Mouse (Mus musculus) embryonic facial prominence, embryonic 11.5 days (tissue): ENCODE results near the gene Aamp. TPM values are rescaled to one million over a fixed set of nuclear protein-coding genes. Genes with fewer than 3 reads are reported as not detected.

Experiments
- ATAC-seq: fragments of 200-750 bp; cut with Nextera tagmentation; replicated peaks from 2 replicates; pipeline ENCODE4 v1.8.0; 2017; ENCODE audit warnings: low read depth; ENCODE audit not compliant: insufficient number of reproducible peaks, low FRiP score, low TSS enrichment
- DNase-seq: peaks from one replicate; pipeline ENCODE4 v3.0.0-alpha.2; 2015; ENCODE audit warnings: low spot score
- H3K27ac ChIP-seq: fragments of 300-500 bp; sonication (generic); replicated peaks from 2 replicates; pipeline ENCODE4 v1.5.1; 2014; ENCODE audit warnings: mild to moderate bottlenecking, low read depth, low read length, control low read depth
- H3K27me3 ChIP-seq: fragments of 300-500 bp; sonication (generic); 2 replicates; pipeline ENCODE4 v1.6.1; 2014; ENCODE audit warnings: mild to moderate bottlenecking, low read length, moderate library complexity, mixed read lengths; ENCODE audit not compliant: control insufficient read depth, insufficient read depth
- H3K36me3 ChIP-seq: fragments of 300-500 bp; sonication (generic); replicated peaks from 2 replicates; pipeline ENCODE4 v1.6.1; 2014; ENCODE audit warnings: low read depth, mild to moderate bottlenecking, low read length, moderate library complexity, mixed read lengths; ENCODE audit not compliant: control insufficient read depth, insufficient read depth
- H3K4me1 ChIP-seq: fragments of 300-500 bp; sonication (generic); 2 replicates; pipeline ENCODE4 v1.6.1; 2014; ENCODE audit warnings: low read length, mixed read lengths; ENCODE audit not compliant: control insufficient read depth, insufficient read depth
- H3K4me2 ChIP-seq: fragments of 300-500 bp; sonication (generic); 2 replicates; pipeline ENCODE4 v1.6.1; 2014; ENCODE audit warnings: low read depth, mild to moderate bottlenecking, control low read depth, low read length, moderate library complexity
- H3K4me3 ChIP-seq: fragments of 300-500 bp; sonication (generic); 2 replicates; pipeline ENCODE4 v1.5.1; 2014; ENCODE audit warnings: low read depth, low read length, control low read depth
- H3K9ac ChIP-seq: fragments of 300-500 bp; sonication (generic); replicated peaks from 2 replicates; pipeline ENCODE4 v1.6.1; 2014; ENCODE audit warnings: mild to moderate bottlenecking, control low read depth, low read length
- H3K9me3 ChIP-seq: fragments of 300-500 bp; sonication (generic); replicated peaks from 2 replicates; pipeline ENCODE4 v1.6.1; 2016; ENCODE audit warnings: mild to moderate bottlenecking, low read length, inconsistent platforms, mixed read lengths; ENCODE audit not compliant: control insufficient read depth
- WGBS: fragments of 180-500 bp; shearing (Covaris S2); extraction: QIAGEN DNeasy Blood & Tissue Kit; methylation state at CpG from one replicate; pipeline ENCODE4 v1.1.7; 2014; 5-methylcytosine and 5-hydroxymethylcytosine counted together
- polyA plus RNA-seq: library from polyadenylated mRNA; unstranded; fragments of >200 nt; fragmentation: Nextera tagmentation; extraction: Ambion mirVana; gene quantifications from 2 replicates; pipeline ENCODE4 v1.2.1, GENCODE M21; 2014

Aamp gene
- polyA plus RNA-seq, 1 experiment from 2014 or later, result 179 TPM

DNA sequence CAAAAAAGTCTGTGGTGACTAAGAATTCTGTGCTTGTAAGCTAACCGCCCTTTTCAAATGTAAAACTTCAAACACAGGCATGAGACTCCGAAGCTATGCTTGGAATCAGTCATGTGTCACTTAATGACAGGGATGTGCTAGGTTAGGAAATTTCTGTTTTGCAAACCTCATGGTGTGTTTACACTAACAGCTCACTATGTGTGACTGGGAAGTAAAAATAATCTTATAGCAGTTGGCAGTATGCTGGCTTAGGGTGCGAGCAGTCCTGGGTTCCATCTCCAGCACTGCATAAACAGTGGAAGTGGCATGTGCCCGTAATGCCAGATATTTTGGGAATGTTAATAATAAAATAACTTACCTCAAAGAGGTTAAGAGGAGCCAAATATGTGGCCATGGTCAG lies 20.4 kb upstream of the Aamp start:
- Histone ChIP-seq H3K4me3 (no peak overlapping the region), H3K27me3 (no peaks in the 10 kb centered on the region; the same call in 1 of the 2 replicates), H3K9me3 (no peaks in the 10 kb centered on the region), H3K9ac (no peak overlapping the region), H3K36me3 (no peaks in the 10 kb centered on the region), H3K4me2 (no peak overlapping the region), H3K4me1 (no peaks in the 10 kb centered on the region), H3K27ac (no peak overlapping the region)
- DNase-seq (no peak), ATAC-seq (no peak)
- WGBS, result 70% methylated on average over 4 of the region's 4 CpGs

DNA sequence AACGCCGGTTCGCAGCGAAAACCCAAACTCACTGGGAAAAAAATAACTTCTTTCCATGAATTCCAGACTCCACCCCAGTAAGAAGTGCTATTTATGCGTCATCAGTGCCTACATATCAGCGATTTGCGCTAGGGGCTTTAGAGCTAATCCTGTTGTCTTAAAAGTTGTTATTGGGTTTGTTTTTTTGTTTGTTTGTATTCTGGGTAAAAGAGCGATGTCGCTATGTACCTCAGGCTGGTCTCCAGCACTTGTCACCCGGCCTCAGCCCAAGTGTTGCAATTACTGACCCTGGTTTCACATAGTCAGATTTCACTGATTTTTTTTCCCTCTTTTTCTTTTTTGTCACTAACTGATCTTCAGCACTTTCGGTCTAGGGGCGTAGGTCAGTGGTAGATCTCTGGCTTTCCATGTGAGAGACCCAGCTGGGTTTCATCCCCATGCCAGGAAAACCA lies 19.8 kb upstream of the Aamp start:
- Histone ChIP-seq H3K36me3 (no peaks in the 10 kb centered on the region), H3K4me1 (no peaks in the 10 kb centered on the region), H3K9me3 (no peaks in the 10 kb centered on the region), H3K9ac (peak overlapping the region; percentile 68), H3K4me3 (peak overlapping the region; percentile 55), H3K4me2 (peak overlapping the region; percentile 87), H3K27me3 (no peaks in the 10 kb centered on the region; the same call in 1 of the 2 replicates), H3K27ac (no peak overlapping the region)
- WGBS, result 6% methylated on average over 12 of the region's 12 CpGs
- ATAC-seq, result no peak
- no peak for DNase-seq

DNA sequence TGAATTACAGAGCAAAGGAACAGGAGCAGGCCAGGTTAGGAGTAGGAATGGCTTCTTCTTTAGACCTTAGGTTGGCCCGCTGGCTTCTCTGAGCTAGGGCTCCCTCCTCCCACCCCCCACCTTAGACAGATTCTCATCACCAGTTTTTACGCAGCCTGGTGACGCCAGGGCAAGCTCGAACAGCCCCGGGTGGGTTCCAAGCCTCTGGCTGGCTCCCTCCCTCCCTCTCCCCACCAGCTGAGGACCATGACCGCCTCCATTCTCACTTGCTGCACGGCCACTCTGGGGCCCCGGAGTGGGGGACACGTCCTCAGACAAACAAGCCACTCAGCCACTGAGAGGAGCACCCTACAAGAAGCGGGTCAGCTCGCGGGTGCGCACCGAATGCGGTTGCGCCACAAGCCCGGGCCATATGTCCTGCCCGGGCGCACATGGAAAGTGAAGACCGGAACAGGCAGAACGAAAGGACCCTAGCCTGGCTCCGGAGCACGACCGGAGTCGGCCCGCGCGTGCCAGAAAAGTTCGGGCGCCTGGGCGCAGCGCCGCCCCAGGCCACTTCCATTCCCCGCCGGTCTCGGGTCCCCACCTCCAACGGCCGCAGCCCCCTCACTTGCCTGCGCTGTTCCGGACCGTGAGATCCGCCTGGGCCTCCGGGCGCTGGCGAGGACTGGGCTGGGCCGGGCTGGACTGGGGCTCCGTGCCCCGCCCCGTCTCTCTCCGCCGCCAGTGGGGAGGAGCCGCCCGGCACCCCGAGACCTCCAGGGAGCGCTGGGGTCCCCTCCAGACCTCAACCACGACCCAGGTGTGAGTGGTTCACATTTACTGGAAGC lies 19.2 kb upstream of the Aamp start:
- Histone ChIP-seq H3K36me3 (no peaks in the 10 kb centered on the region), H3K4me1 (no peaks in the 10 kb centered on the region), H3K27ac (no peak overlapping the region), H3K9ac (peak overlapping the region; percentile 68), H3K4me2 (peak overlapping the region; percentile 87), H3K9me3 (no peaks in the 10 kb centered on the region), H3K4me3 (peak overlapping the region; percentile 55), H3K27me3 (no peaks in the 10 kb centered on the region; the same call in 1 of the 2 replicates)
- DNase-seq (peak; percentile 59), ATAC-seq (peak; percentile 69)
- WGBS, result under 1% methylated on average over 54 of the region's 56 CpGs

- H3K4me1 ChIP-seq, result no peaks in the 10 kb centered on the region
- H3K27me3 ChIP-seq, result no peaks in the 10 kb centered on the region; the same call in 1 of the 2 replicates
- H3K9me3 ChIP-seq, result no peaks in the 10 kb centered on the region
- H3K4me3 ChIP-seq, result no peak overlapping the region
- no peak overlapping the region for H3K4me2 ChIP-seq
- H3K27ac ChIP-seq, result no peak overlapping the region
- no peak overlapping the region for H3K9ac ChIP-seq
- DNase-seq (no peak), ATAC-seq (no peak)
- 75% methylated on average over 2 of the region's 2 CpGs for WGBS
- H3K36me3 ChIP-seq, result no peaks in the 10 kb centered on the region
Observed at GRCm38 (mm10) chr1:74302835-74303234, 18.3 kb upstream of the Aamp start.

DNA sequence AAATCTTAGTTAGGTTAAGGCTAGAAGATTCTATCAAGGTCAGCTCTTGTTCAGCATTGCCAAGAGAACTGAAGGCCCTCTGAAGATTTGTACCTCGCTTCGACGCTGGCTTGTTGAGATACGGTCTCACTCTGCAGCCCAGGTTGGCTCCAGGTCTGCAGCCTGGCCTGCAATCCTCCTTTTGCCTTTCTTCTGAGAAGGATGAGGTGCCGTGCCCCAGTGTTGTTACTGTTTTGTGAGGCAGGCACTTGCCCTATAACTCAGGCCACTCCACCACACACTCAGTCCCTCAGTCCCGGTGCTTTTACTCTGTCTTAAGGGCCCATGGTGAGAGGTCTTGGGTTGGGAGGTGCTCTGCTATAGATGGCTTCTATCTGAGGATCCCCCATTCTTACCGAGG lies 17.7 kb upstream of the Aamp start:
- H3K27ac ChIP-seq, result no peak overlapping the region
- no peaks in the 10 kb centered on the region for H3K4me1 ChIP-seq
- no peaks in the 10 kb centered on the region; the same call in 1 of the 2 replicates for H3K27me3 ChIP-seq
- H3K9ac ChIP-seq, result no peak overlapping the region
- DNase-seq, result no peak
- no peaks in the 10 kb centered on the region for H3K36me3 ChIP-seq
- H3K9me3 ChIP-seq, result no peaks in the 10 kb centered on the region
- 90% methylated on average over 7 of the region's 7 CpGs for WGBS
- no peak overlapping the region for H3K4me2 ChIP-seq
- H3K4me3 ChIP-seq, result no peak overlapping the region
- ATAC-seq, result no peak

DNA sequence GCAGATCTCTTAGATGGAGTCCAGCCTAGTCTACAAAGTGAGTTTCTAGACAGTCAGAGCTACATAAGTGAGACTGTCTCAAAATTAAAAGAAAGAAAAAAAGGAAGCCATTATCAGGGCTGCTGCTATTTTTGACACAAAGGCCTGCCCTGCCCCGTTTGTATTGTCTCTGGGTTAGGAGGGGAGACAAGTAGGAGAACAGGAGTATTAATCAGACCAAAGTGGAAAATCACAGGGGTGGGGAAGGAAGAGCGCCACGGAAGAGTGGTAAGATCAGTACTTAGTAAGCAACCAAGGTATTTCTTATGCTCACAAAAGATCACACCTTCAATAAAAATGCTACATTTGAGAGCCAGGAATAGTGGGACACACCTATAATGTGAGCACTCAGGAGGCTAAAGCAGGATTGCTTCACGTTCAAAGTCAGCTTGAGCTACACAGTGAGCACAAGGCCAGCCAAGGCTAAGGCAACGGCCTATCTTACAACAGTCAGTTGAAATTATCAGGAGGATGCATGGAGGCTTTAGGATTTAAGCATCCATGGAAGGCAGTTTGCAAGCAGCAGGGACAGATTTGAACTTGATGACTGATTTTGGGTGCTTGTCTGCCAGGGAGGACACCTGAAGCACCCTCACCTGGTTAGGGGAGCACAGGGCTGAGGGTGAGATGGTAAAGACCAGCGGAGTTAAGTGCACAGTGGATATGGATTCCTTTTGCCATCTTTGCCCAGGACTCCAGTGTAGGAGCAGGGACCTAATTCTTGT lies 16.0 kb upstream of the Aamp start:
- 83% methylated on average over 6 of the region's 6 CpGs for WGBS
- Histone ChIP-seq H3K4me1 (peaks cover 10% of the 10 kb centered on the region), H3K27ac (no peak overlapping the region), H3K9ac (no peak overlapping the region), H3K4me2 (no peak overlapping the region), H3K36me3 (no peaks in the 10 kb centered on the region), H3K4me3 (no peak overlapping the region), H3K27me3 (no peaks in the 10 kb centered on the region; the same call in 1 of the 2 replicates), H3K9me3 (no peaks in the 10 kb centered on the region)
- ATAC-seq (no peak), DNase-seq (no peak)

GRCm38 (mm10) chr1:74298996-74299395 lies 14.5 kb upstream of the Aamp start:
- no peak overlapping the region for H3K9ac ChIP-seq
- H3K9me3 ChIP-seq, result no peaks in the 10 kb centered on the region
- no peak for ATAC-seq
- no peak for DNase-seq
- WGBS, result 71% methylated on average over 5 of the region's 5 CpGs
- no peak overlapping the region for H3K4me3 ChIP-seq
- peaks cover 13% of the 10 kb centered on the region for H3K4me1 ChIP-seq
- no peak overlapping the region for H3K27ac ChIP-seq
- H3K27me3 ChIP-seq, result no peaks in the 10 kb centered on the region; the same call in 1 of the 2 replicates
- no peaks in the 10 kb centered on the region for H3K36me3 ChIP-seq
- no peak overlapping the region for H3K4me2 ChIP-seq
